Mouse (Mus musculus) hindbrain, embryonic 11.5 days (tissue): ENCODE measurements around the gene Eri2. TPM values are rescaled to one million over a fixed set of nuclear protein-coding genes. Genes with fewer than 3 reads are reported as not detected.

Experiments used
- ATAC-seq: fragments of 200-750 bp; cut with Nextera tagmentation; 2 replicates; pipeline ENCODE4 v1.8.0; 2017; ENCODE audit warnings: mild to moderate bottlenecking, moderate TSS enrichment, moderate library complexity; ENCODE audit not compliant: low FRiP score
- DNase-seq: peaks from one replicate; pipeline ENCODE4 v3.0.0-alpha.2; 2015; ENCODE audit warnings: low spot score
- H3K27ac ChIP-seq: fragments of 300-500 bp; sonication (generic); 2 replicates; pipeline ENCODE4 v1.5.1; 2014; ENCODE audit warnings: mild to moderate bottlenecking, low read depth, low read length
- H3K27me3 ChIP-seq: fragments of 300-500 bp; sonication (generic); 2 replicates; pipeline ENCODE4 v1.6.1; 2014; ENCODE audit warnings: mild to moderate bottlenecking, low read length, moderate library complexity, mixed read lengths; ENCODE audit not compliant: control insufficient read depth, insufficient read depth
- H3K36me3 ChIP-seq: fragments of 300-500 bp; sonication (generic); 2 replicates; pipeline ENCODE4 v1.6.1; 2014; ENCODE audit warnings: mild to moderate bottlenecking, low read length, moderate library complexity, mixed read lengths; ENCODE audit not compliant: control insufficient read depth, insufficient read depth
- H3K4me1 ChIP-seq: fragments of 300-500 bp; sonication (generic); replicated peaks from 2 replicates; pipeline ENCODE4 v1.6.1; 2014; ENCODE audit warnings: low read length, mixed read lengths; ENCODE audit not compliant: control insufficient read depth, insufficient read depth
- H3K4me2 ChIP-seq: fragments of 300-500 bp; sonication (generic); replicated peaks from 2 replicates; pipeline ENCODE4 v1.6.1; 2014; ENCODE audit warnings: mild to moderate bottlenecking, low read depth, low read length
- H3K4me3 ChIP-seq: fragments of 300-500 bp; sonication (generic); 2 replicates; pipeline ENCODE4 v1.5.1; 2014; ENCODE audit warnings: low read depth, low read length
- H3K9ac ChIP-seq: fragments of 300-500 bp; sonication (generic); 2 replicates; pipeline ENCODE4 v1.6.1; 2014; ENCODE audit warnings: low read depth, low read length
- H3K9me3 ChIP-seq: fragments of 300-500 bp; sonication (generic); 2 replicates; pipeline ENCODE4 v1.6.1; 2016; ENCODE audit warnings: low read length; ENCODE audit not compliant: control insufficient read depth
- WGBS: fragments of 180-500 bp; shearing (Covaris S2); extraction: QIAGEN DNeasy Blood & Tissue Kit; methylation state at CpG from one replicate; pipeline ENCODE4 v1.1.7; 2014; 5-methylcytosine and 5-hydroxymethylcytosine counted together
- polyA plus RNA-seq: library from polyadenylated mRNA; unstranded; fragments of >200 nt; fragmentation: Nextera tagmentation; extraction: Ambion mirVana; gene quantifications from 2 replicates; pipeline ENCODE4 v1.2.1, GENCODE M21; 2014

The Eri2 gene
- polyA plus RNA-seq, 1 experiment from 2014 or later: 33.5 TPM

DNA sequence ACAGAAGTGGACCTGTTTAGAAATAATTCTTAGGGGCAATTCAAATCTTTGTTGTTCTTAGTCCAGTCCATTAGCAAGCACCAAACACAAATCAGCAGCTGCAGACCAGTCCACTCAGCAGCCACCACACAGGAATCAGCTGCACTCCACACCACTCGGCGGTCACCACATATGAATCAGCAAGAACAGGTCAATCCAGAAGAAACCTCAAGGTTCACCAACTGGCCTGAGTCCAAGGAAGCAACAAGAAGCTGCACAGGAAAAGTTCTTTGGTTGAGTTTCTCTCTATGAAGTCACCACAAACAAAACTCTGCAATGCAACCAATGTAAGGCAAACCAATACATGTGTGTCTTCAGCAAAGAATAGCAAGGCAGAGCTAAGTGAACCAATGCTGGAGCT is 66.2 kb downstream of the Eri2 start:
- 85% methylated on average over 2 of the region's 2 CpGs for whole genome bisulfite sequencing

DNA sequence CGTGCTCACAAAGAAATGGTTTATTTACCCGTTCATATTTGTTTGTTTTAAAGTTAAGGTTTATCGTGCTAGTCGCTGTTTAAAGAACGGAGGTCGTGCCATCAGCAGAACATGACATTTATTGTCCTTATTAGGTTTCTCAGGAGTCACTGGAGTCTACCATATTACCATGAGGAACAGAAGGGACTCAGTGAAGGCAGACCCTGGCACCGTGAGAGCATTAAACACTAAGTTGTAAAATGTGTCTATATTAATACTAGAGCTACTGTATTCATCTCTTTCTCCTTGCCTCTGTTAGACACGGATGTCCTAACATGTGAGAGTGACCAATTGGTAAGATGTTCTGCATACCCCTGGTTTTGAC is 72.9 kb downstream of the Eri2 start:
- ATAC-seq (peak; percentile 71), DNase-seq (no peak)
- H3K4me1 ChIP-seq: no peaks in the 10 kb centered on the region
- peak overlapping the region; percentile 86 for H3K4me2 ChIP-seq
- peak overlapping the region; percentile 96 for H3K4me3 ChIP-seq
- peak overlapping the region; percentile 89 for H3K9ac ChIP-seq
- H3K27me3 ChIP-seq: no peaks in the 10 kb centered on the region
- H3K27ac ChIP-seq: no peak overlapping the region
- 17% methylated on average over 8 of the region's 8 CpGs for WGBS
- no peaks in the 10 kb centered on the region for H3K36me3 ChIP-seq
- no peaks in the 10 kb centered on the region for H3K9me3 ChIP-seq

More for the DNA sequence above, 66.2 kb downstream of the Eri2 start:
- no peak for DNase-seq
- no peaks in the 10 kb centered on the region for H3K4me1 ChIP-seq
- H3K9ac ChIP-seq: no peak overlapping the region
- ATAC-seq: no peak
- H3K9me3 ChIP-seq: no peaks in the 10 kb centered on the region
- no peak overlapping the region for H3K4me3 ChIP-seq
- H3K4me2 ChIP-seq: no peak overlapping the region
- H3K27me3 ChIP-seq: no peaks in the 10 kb centered on the region
- no peak overlapping the region for H3K27ac ChIP-seq
- H3K36me3 ChIP-seq: no peaks in the 10 kb centered on the region

DNA sequence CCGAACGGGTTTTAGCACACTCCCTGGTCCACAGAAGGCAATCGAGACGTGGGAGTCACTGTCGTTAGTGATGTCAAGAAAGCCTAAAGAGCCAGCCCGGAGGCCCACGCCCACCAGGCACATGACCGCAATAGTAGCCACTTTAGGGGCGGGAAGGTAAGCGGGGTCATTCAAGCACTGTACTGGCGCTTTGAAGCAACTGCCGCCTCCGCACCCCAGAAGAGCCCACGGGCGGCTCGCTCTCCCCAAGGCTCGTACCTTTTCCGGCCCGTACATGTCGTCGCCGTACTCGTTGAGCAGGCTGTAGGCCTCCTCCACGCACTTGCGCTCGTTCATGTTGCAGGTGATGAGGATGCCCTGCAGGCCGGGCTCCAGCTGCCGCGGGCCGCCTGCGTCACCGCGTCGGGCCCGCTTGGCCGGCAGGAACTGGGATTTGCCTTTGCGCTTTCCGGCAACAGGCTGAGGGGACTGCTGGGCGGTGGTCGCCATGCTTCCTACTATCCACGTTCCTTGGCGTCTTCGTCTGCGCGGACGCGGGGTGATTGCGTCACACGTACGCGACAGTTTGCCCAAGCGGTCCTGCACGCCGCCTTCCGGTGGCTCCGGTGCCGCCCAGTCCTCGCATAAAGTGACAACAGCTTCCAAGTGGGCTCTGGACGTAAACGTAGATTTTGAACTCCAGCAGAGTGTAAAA is 73.5 kb downstream of the Eri2 start, which contains the start of gene Thumpd1:
TSS of gene Thumpd1 (minus strand) at position 546 of the 694 bp plus-strand sequence.
- Histone ChIP-seq H3K9me3 (no peaks in the 10 kb centered on the region), H3K4me2 (peak within 1 kb of the TSS; percentile 86), H3K4me3 (peak within 1 kb of the TSS; percentile 96), H3K4me1 (no peaks in the 10 kb centered on the region), H3K27me3 (no peaks in the 10 kb centered on the region), H3K36me3 (0 out of 2 replicates have a peak, but pooled peaks cover 4% of the 10 kb centered on the region), H3K9ac (peak within 1 kb of the TSS; percentile 89), H3K27ac (no peak within 1 kb of the TSS; the same call in 1 of the 2 replicates)
- ATAC-seq: peak; percentile 96
- peak; percentile 97 for DNase-seq
- under 1% methylated on average over 60 of the region's 60 CpGs for WGBS

Other genes with a start within 250 kb of the Eri2 start
- gene Acsm2, start 239.7 kb downstream of the Eri2 start, polyA plus RNA-seq: not detected in 2 replicates
- not detected in 2 replicates for gene Acsm1, start 187.0 kb downstream of the Eri2 start, polyA plus RNA-seq
- gene Acsm4, start 104.0 kb downstream of the Eri2 start, polyA plus RNA-seq: not detected in 2 replicates
- gene Thumpd1, start 73.3 kb downstream of the Eri2 start, polyA plus RNA-seq: 89.7 and 99.0 TPM in 2 replicates
- gene Acsm3, start 33.1 kb downstream of the Eri2 start, polyA plus RNA-seq: 0.18 and 0.57 TPM in 2 replicates
- 24.0 and 27.4 TPM in 2 replicates for gene Rexo5, start 52 bp downstream of the Eri2 start, polyA plus RNA-seq
- 16.1 and 16.7 TPM in 2 replicates for gene Lyrm1, start 101.8 kb upstream of the Eri2 start, polyA plus RNA-seq
- gene Dcun1d3, start 102.2 kb upstream of the Eri2 start, polyA plus RNA-seq: 10.0 and 11.8 TPM in 2 replicates